Mouse (Mus musculus): ENCODE results near the gene Pgpep1l. TPM values are rescaled to one million over a fixed set of nuclear protein-coding genes. Genes with fewer than 3 reads are reported as not detected.

Pgpep1l gene
- polyA plus RNA-seq, 1 experiment, result 0.36 TPM

DNA sequence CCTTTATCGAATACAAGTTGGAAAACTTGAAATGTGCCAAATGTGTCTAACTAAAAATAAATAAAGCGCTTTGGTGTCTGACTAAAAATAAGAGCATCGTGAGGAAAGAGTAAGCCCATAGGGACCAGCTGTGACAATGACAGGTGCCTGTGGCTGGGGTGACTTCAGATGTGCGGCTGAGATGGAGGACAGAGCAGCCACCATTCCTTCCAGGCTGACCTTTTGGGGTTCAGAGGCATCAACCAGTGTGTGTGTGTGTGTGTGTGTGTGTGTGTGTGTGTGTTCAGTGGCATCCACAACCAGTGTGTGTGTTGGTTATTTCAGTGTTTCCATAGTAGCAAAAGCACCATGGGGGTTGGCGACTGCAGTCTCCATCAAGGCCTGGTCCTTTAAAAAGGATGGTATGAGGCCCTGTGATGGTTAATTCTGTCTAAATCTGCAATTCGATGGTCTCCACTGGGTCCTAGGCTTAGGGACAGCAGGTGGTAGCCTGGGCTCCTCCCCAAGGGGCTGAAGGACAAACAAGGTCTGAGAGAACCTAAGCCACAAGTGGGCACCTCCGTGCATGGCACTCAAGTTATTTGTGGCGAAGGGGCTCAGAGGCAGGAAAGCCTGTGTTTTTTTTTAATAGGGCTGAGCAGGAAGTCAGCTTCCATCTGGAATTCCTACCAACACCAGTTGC is 546 bp downstream of the Pgpep1l start:
- WGBS, result 41% methylated on average over 8 of the region's 8 CpGs
- H3K4me3 ChIP-seq (ENCODE audit: extremely low read depth, insufficient read depth, insufficient read length), result no peak overlapping the region; the same call in 1 of the 2 replicates

GRCm38 (mm10) chr7:68262612-68263200 is 1.3 kb downstream of the Pgpep1l start:
- 66% methylated on average over 8 of the region's 8 CpGs for WGBS
- TF ChIP-seq POLR2A (IDR thresholded peaks at IDR 0.05; ENCODE audit: low read depth, low read length), result no peak
- Histone ChIP-seq H3K36me3 (ENCODE audit: control insufficient read depth, insufficient read depth, low read length) (no peaks in the 10 kb centered on the region), H3K4me1 (ENCODE audit: control insufficient read depth, insufficient read depth, insufficient read length) (peaks cover 11% of the 10 kb centered on the region; the same call in 1 of the 2 replicates), H3K27ac (ENCODE audit: insufficient read depth, low read length) (no peak overlapping the region), H3K27me3 (ENCODE audit: control insufficient read depth, insufficient read depth, low read length) (no peaks in the 10 kb centered on the region), H3K4me3 (ENCODE audit: extremely low read depth, insufficient read depth, insufficient read length) (no peak overlapping the region)
- DNase-seq (ENCODE audit: low read depth in 1 of 2, low spot score in 2 of 2), result no peak

More for the DNA sequence above, 546 bp downstream of the Pgpep1l start:
- Histone ChIP-seq H3K27me3 (ENCODE audit: control insufficient read depth, insufficient read depth, low read length) (no peaks in the 10 kb centered on the region), H3K27ac (ENCODE audit: insufficient read depth, low read length) (peak overlapping the region; percentile 10), H3K36me3 (ENCODE audit: control insufficient read depth, insufficient read depth, low read length) (no peaks in the 10 kb centered on the region), H3K4me1 (ENCODE audit: control insufficient read depth, insufficient read depth, insufficient read length) (peaks cover 11% of the 10 kb centered on the region; the same call in 1 of the 2 replicates)
- TF ChIP-seq POLR2A (IDR thresholded peaks at IDR 0.05; ENCODE audit: low read depth, low read length) (no peak), CTCF (IDR thresholded peaks at IDR 0.05; ENCODE audit: extremely low read depth, insufficient read depth, insufficient read length, insufficient replicate concordance) (no peak)
- DNase-seq (ENCODE audit: low read depth in 1 of 2, low spot score in 2 of 2), result no peak

- Histone ChIP-seq H3K4me1 (ENCODE audit: control insufficient read depth, insufficient read depth, insufficient read length) (peaks cover 11% of the 10 kb centered on the region; the same call in 1 of the 2 replicates), H3K36me3 (ENCODE audit: control insufficient read depth, insufficient read depth, low read length) (no peaks in the 10 kb centered on the region), H3K4me3 (ENCODE audit: extremely low read depth, insufficient read depth, insufficient read length) (no peak overlapping the region), H3K27me3 (ENCODE audit: control insufficient read depth, insufficient read depth, low read length) (no peaks in the 10 kb centered on the region), H3K27ac (ENCODE audit: insufficient read depth, low read length) (no peak overlapping the region)
- TF ChIP-seq CTCF (IDR thresholded peaks at IDR 0.05; ENCODE audit: extremely low read depth, insufficient read depth, insufficient read length, insufficient replicate concordance) (no peak), POLR2A (IDR thresholded peaks at IDR 0.05; ENCODE audit: low read depth, low read length) (no peak)
- no peak for DNase-seq (ENCODE audit: low read depth in 1 of 2, low spot score in 2 of 2)
- WGBS, result 82% methylated on average over 6 of the region's 6 CpGs
Measured at GRCm38 (mm10) chr7:68259523-68260081, 4.4 kb downstream of the Pgpep1l start.

GRCm38 (mm10) chr7:68258326-68259150 is 5.5 kb downstream of the Pgpep1l start:
- peaks cover 4% of the 10 kb centered on the region; the same call in 1 of the 2 replicates for H3K4me1 ChIP-seq (ENCODE audit: control insufficient read depth, insufficient read depth, insufficient read length)
- H3K4me3 ChIP-seq (ENCODE audit: extremely low read depth, insufficient read depth, insufficient read length), result no peak overlapping the region
- DNase-seq (ENCODE audit: low read depth in 1 of 2, low spot score in 2 of 2), result no peak
- no peaks in the 10 kb centered on the region for H3K27me3 ChIP-seq (ENCODE audit: control insufficient read depth, insufficient read depth, low read length)
- TF ChIP-seq POLR2A (IDR thresholded peaks at IDR 0.05; ENCODE audit: low read depth, low read length) (no peak), CTCF (IDR thresholded peaks at IDR 0.05; ENCODE audit: extremely low read depth, insufficient read depth, insufficient read length, insufficient replicate concordance) (no peak)
- H3K27ac ChIP-seq (ENCODE audit: insufficient read depth, low read length), result no peak overlapping the region
- no peaks in the 10 kb centered on the region for H3K36me3 ChIP-seq (ENCODE audit: control insufficient read depth, insufficient read depth, low read length)
- 79% methylated on average over 17 of the region's 17 CpGs for WGBS

- no peak for DNase-seq (ENCODE audit: low read depth in 1 of 2, low spot score in 2 of 2)
- H3K4me1 ChIP-seq (ENCODE audit: control insufficient read depth, insufficient read depth, insufficient read length), result no peaks in the 10 kb centered on the region; the same call in 1 of the 2 replicates
- WGBS, result 25% methylated on average over 2 of the region's 2 CpGs
- TF ChIP-seq POLR2A (IDR thresholded peaks at IDR 0.05; ENCODE audit: low read depth, low read length) (no peak), CTCF (IDR thresholded peaks at IDR 0.05; ENCODE audit: extremely low read depth, insufficient read depth, insufficient read length, insufficient replicate concordance) (no peak)
- no peaks in the 10 kb centered on the region for H3K36me3 ChIP-seq (ENCODE audit: control insufficient read depth, insufficient read depth, low read length)
- H3K27ac ChIP-seq (ENCODE audit: insufficient read depth, low read length), result no peak overlapping the region
- H3K4me3 ChIP-seq (ENCODE audit: extremely low read depth, insufficient read depth, insufficient read length), result no peak overlapping the region
- H3K27me3 ChIP-seq (ENCODE audit: control insufficient read depth, insufficient read depth, low read length), result no peaks in the 10 kb centered on the region
Measured at GRCm38 (mm10) chr7:68257767-68258166, 6.3 kb downstream of the Pgpep1l start.

GRCm38 (mm10) chr7:68250902-68251301 is 13.1 kb downstream of the Pgpep1l start:
- no peak overlapping the region for H3K4me3 ChIP-seq (ENCODE audit: extremely low read depth, insufficient read depth, insufficient read length)
- H3K36me3 ChIP-seq (ENCODE audit: control insufficient read depth, insufficient read depth, low read length), result no peaks in the 10 kb centered on the region
- TF ChIP-seq CTCF (IDR thresholded peaks at IDR 0.05; ENCODE audit: extremely low read depth, insufficient read depth, insufficient read length, insufficient replicate concordance) (no peak), POLR2A (IDR thresholded peaks at IDR 0.05; ENCODE audit: low read depth, low read length) (no peak)
- no peak for DNase-seq (ENCODE audit: low read depth in 1 of 2, low spot score in 2 of 2)
- peak overlapping the region; percentile 36 for H3K27ac ChIP-seq (ENCODE audit: insufficient read depth, low read length)
- no peaks in the 10 kb centered on the region; the same call in 1 of the 2 replicates for H3K4me1 ChIP-seq (ENCODE audit: control insufficient read depth, insufficient read depth, insufficient read length)
- 76% methylated on average over 3 of the region's 3 CpGs for WGBS
- no peaks in the 10 kb centered on the region for H3K27me3 ChIP-seq (ENCODE audit: control insufficient read depth, insufficient read depth, low read length)

Measured in spleen, adult 2 months (tissue).